Mouse (Mus musculus) Patski (cell line): ENCODE results near the gene Pigk. TPM values are rescaled to one million over a fixed set of nuclear protein-coding genes. Genes with fewer than 3 reads are reported as not detected.

ENCODE experiments used
- ATAC-seq: fragments of 100-300 bp; one replicate; pipeline ENCODE4 v1.8.0; 2021
- CTCF ChIA-PET: fragments of 350-600 bp; sonication (Branson Sonifier 250); formaldehyde crosslinking; loops from one replicate; lab custom pipeline; 2022; ENCODE audit warnings: inconsistent platforms; lab: Charles Lee
- POLR2A ChIA-PET: fragments of 350-600 bp; sonication (Branson Sonifier 250); formaldehyde crosslinking; loops from one replicate; lab custom pipeline; 2022; ENCODE audit warnings: antibody characterized with exemption, inconsistent platforms; lab: Charles Lee
- DNase-seq: peaks from one replicate; pipeline ENCODE4 v3.0.0-alpha.2; 2011; ENCODE audit warnings: low read depth, low spot score
- H3K27me3 ChIP-seq: fragments of 371-371 bp; one replicate; pipeline ENCODE4 v1.5.1; 2021
- CTCF ChIP-seq: fragments of 100-300 bp; IDR thresholded peaks from one replicate; pipeline ENCODE4 v1.5.1; 2021
- in situ Hi-C: fragments of 300-500 bp; cut with MboI; formaldehyde crosslinking; loops from 3 replicates; pipeline ENCODE4 v1.11.1; 2018; ENCODE audit warnings: low pct_unique_long_range_greater_than_20kb, mixed read lengths
- polyA plus RNA-seq: library from polyadenylated mRNA; unstranded; gene quantifications from one replicate; pipeline ENCODE4 v1.2.3, GENCODE M21; 2021

The Pigk gene
- polyA plus RNA-seq, 1 experiment from 2014 or later, result 103 TPM

GRCm38 (mm10) chr3:152932096-152932495 is 218.2 kb downstream of the Pigk start:
- H3K27me3 ChIP-seq, result no peaks in the 10 kb centered on the region
- ATAC-seq (no peak), DNase-seq (no peak)
- in situ Hi-C loops, result no loop called here
- no peak for TF ChIP-seq CTCF
- POLR2A ChIA-PET, result no interaction called here
- CTCF ChIA-PET, result interaction anchor here (0.8 to 2.2 kb wide), 4 partner anchors 9 to 61 kb away, joined by 3 to 9 read pairs (median 4); no protein-coding TSS in a partner anchor

GRCm38 (mm10) chr3:152932544-152932943 is 218.6 kb downstream of the Pigk start:
- no peak for TF ChIP-seq CTCF
- in situ Hi-C loops, result no loop called here
- POLR2A ChIA-PET, result no interaction called here
- H3K27me3 ChIP-seq, result no peaks in the 10 kb centered on the region
- no peak for ATAC-seq
- DNase-seq, result no peak
- CTCF ChIA-PET, result interaction anchor here (0.8 to 2.2 kb wide), 4 partner anchors 10 to 61 kb away, joined by 3 to 9 read pairs (median 4); no protein-coding TSS in a partner anchor

GRCm38 (mm10) chr3:152933737-152934136 is 219.8 kb downstream of the Pigk start:
- DNase-seq (no peak), ATAC-seq (no peak)
- in situ Hi-C loops, result no loop called here
- ChIA-PET POLR2A (no interaction called here), CTCF (interaction anchor here (2.2 kb wide), 1 partner anchor 9 kb away, joined by 9 read pairs; no protein-coding TSS in a partner anchor)
- no peaks in the 10 kb centered on the region for H3K27me3 ChIP-seq
- no peak for TF ChIP-seq CTCF

GRCm38 (mm10) chr3:152936313-152936712 is 222.4 kb downstream of the Pigk start:
- no peaks in the 10 kb centered on the region for H3K27me3 ChIP-seq
- CTCF ChIA-PET, result no interaction called here
- no peak for DNase-seq
- in situ Hi-C loops, result no loop called here
- no peak for TF ChIP-seq CTCF
- no peak for ATAC-seq
- POLR2A ChIA-PET, result no interaction called here

- CTCF ChIA-PET, result interaction anchor here (1.1 to 6.5 kb wide), 4 partner anchors 9 to 14 kb away, joined by 3 to 38 read pairs (median 6); no protein-coding TSS in a partner anchor
- POLR2A ChIA-PET, result no interaction called here
- no peaks in the 10 kb centered on the region for H3K27me3 ChIP-seq
- DNase-seq, result no peak
- in situ Hi-C loops, result no loop called here
- ATAC-seq, result no peak
- no peak for TF ChIP-seq CTCF
Measured at GRCm38 (mm10) chr3:152941671-152942070, 227.8 kb downstream of the Pigk start.

- DNase-seq (no peak), ATAC-seq (no peak)
- no peaks in the 10 kb centered on the region for H3K27me3 ChIP-seq
- POLR2A ChIA-PET, result no interaction called here
- no peak for TF ChIP-seq CTCF
- in situ Hi-C loops, result no loop called here
- CTCF ChIA-PET, result interaction anchor here (0.5 to 6.5 kb wide), 5 partner anchors 9 to 215 kb away, joined by 3 to 38 read pairs (median 4); no protein-coding TSS in a partner anchor
Measured at GRCm38 (mm10) chr3:152942985-152943384, 229.1 kb downstream of the Pigk start.

GRCm38 (mm10) chr3:152944766-152945165 is 230.9 kb downstream of the Pigk start:
- DNase-seq (no peak), ATAC-seq (no peak)
- no peak for TF ChIP-seq CTCF
- in situ Hi-C loops, result no loop called here
- CTCF ChIA-PET, result interaction anchor here (1.5 to 6.5 kb wide), 4 partner anchors 8 to 161 kb away, joined by 5 to 38 read pairs (median 6); no protein-coding TSS in a partner anchor
- no peaks in the 10 kb centered on the region for H3K27me3 ChIP-seq
- POLR2A ChIA-PET, result interaction anchor here (1.5 kb wide), 1 partner anchor 9 kb away, joined by 3 read pairs; no protein-coding TSS in a partner anchor

- no peak for TF ChIP-seq CTCF
- ATAC-seq (no peak), DNase-seq (no peak)
- POLR2A ChIA-PET, result no interaction called here
- CTCF ChIA-PET, result interaction anchor here (0.7 kb wide), 1 partner anchor 15 kb away, joined by 3 read pairs; no protein-coding TSS in a partner anchor
- in situ Hi-C loops, result no loop called here
- H3K27me3 ChIP-seq, result no peaks in the 10 kb centered on the region
Measured at GRCm38 (mm10) chr3:152947031-152947640, 233.2 kb downstream of the Pigk start.

- in situ Hi-C loops, result no loop called here
- ChIA-PET CTCF (no interaction called here), POLR2A (interaction anchor here (0.6 kb wide), 1 partner anchor 18 kb away, joined by 3 read pairs; no protein-coding TSS in a partner anchor)
- no peaks in the 10 kb centered on the region for H3K27me3 ChIP-seq
- TF ChIP-seq CTCF, result no peak
- ATAC-seq, result no peak
- DNase-seq, result no peak
Measured at GRCm38 (mm10) chr3:152948556-152948955, 234.7 kb downstream of the Pigk start.

- ChIA-PET POLR2A (no interaction called here), CTCF (no interaction called here)
- ATAC-seq (no peak), DNase-seq (no peak)
- no peak for TF ChIP-seq CTCF
- in situ Hi-C loops, result no loop called here
- no peaks in the 10 kb centered on the region for H3K27me3 ChIP-seq
Measured at GRCm38 (mm10) chr3:152949233-152949777, 235.4 kb downstream of the Pigk start.

- in situ Hi-C loops, result loop anchor here (25.0 kb wide), 1 partner anchor 163 kb away; no protein-coding TSS in a partner anchor
- ATAC-seq (no peak), DNase-seq (no peak)
- ChIA-PET POLR2A (no interaction called here), CTCF (interaction anchor here (0.8 kb wide), 1 partner anchor 9 kb away, joined by 3 read pairs; no protein-coding TSS in a partner anchor)
- no peaks in the 10 kb centered on the region for H3K27me3 ChIP-seq
- TF ChIP-seq CTCF, result no peak
Measured at GRCm38 (mm10) chr3:152950299-152950698, 236.4 kb downstream of the Pigk start.
